Mouse (Mus musculus): Measurements from ENCODE around the gene Gclc.

DNA sequence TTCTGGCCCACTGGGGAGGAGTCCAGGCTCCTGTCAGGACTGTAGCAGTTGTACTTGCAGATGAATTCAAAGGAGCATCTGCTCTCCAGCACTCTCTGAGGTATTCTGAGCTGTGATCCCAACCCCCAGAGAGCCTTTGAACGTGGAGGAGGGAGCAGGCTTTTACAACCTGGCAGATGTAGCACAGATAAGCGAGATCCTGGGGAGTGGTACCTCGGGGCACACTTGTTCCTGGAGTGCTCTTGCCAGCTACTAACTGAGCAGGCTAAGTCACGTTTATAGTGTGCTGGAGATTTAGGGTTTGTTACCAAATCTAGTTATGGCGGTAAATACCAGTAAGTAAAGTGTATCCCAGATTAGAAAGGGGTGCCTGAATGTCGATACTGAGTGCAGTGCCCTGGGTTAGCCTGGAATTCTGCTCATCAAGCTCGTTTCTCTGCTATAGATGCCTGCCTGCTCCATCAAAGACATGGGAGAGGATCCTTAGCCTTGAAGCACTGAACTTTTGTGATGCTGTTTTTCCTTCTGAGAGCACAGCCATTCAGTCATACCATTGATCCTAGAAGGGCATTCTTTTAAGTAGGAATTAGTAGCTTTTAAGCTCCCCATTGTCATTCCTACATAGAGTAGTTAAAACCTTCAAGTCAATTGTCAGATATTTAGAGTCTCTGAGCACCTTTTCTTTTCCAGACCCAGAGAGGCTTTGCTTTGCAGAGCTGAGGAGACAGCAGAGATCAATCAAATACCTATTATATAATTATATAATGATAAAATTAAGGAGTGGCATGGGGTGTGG lies 22.6 kb downstream of the Gclc start:
- TF ChIP-seq EP300 (IDR thresholded peaks at IDR 0.05; ENCODE audit: insufficient read depth, low read depth, low read length) (no peak), CTCF (IDR thresholded peaks at IDR 0.05; ENCODE audit: low read depth, low read length) (no peak), POLR2A (IDR thresholded peaks at IDR 0.05; ENCODE audit: insufficient read depth, low read length) (no peak)

All from ES-Bruce4 (cell line).